Mouse (Mus musculus) small intestine, adult 2 months (tissue): ENCODE data around the gene Mrvi1. TPM values are rescaled to one million over a fixed set of nuclear protein-coding genes. Genes with fewer than 3 reads are reported as not detected.

ENCODE experiments used
- H3K27ac ChIP-seq: fragments of 200-500 bp; 2 replicates; pipeline ENCODE4 v1.5.1; 2012; ENCODE audit warnings: low read depth, low read length, control low read depth, inconsistent platforms; ENCODE audit not compliant: insufficient read depth
- H3K27me3 ChIP-seq: fragments of 200-500 bp; 2 replicates; pipeline ENCODE4 v1.6.1; 2012; ENCODE audit warnings: mild to moderate bottlenecking, moderate library complexity, low read length, inconsistent platforms; ENCODE audit not compliant: control insufficient read depth, insufficient read depth
- H3K36me3 ChIP-seq: fragments of 200-500 bp; 2 replicates; pipeline ENCODE4 v1.6.1; 2012; ENCODE audit warnings: mild to moderate bottlenecking, low read length, control low read depth, inconsistent platforms; ENCODE audit not compliant: control insufficient read depth, insufficient read depth
- H3K4me1 ChIP-seq: fragments of 200-500 bp; 2 replicates; pipeline ENCODE4 v1.6.1; 2012; ENCODE audit warnings: low read length, inconsistent platforms, mixed read lengths; ENCODE audit not compliant: control insufficient read depth, insufficient read depth, insufficient read length
- H3K4me3 ChIP-seq: fragments of 200-500 bp; 2 replicates; pipeline ENCODE4 v1.5.1; 2012; ENCODE audit warnings: low read depth, mild to moderate bottlenecking, control low read depth, inconsistent platforms, low read length, moderate library complexity
- CTCF ChIP-seq: fragments of 200-500 bp; IDR thresholded peaks from 2 replicates; pipeline ENCODE4 v1.5.1; 2012; ENCODE audit warnings: low read depth, mild to moderate bottlenecking, control low read depth, inconsistent platforms, low read length, moderate library complexity, mixed read lengths; ENCODE audit not compliant: insufficient replicate concordance, insufficient read length; ENCODE audit errors: extremely low read depth
- POLR2A ChIP-seq: fragments of 200-500 bp; IDR thresholded peaks from 2 replicates; pipeline ENCODE4 v1.6.1; 2012; ENCODE audit warnings: low read depth, mild to moderate bottlenecking, control low read depth, inconsistent platforms, low read length, moderate library complexity
- WGBS: fragments of 180-500 bp; shearing (Covaris S2); methylation state at CpG from one replicate; pipeline ENCODE4 v1.1.7; 2018; 5-methylcytosine and 5-hydroxymethylcytosine counted together
- polyA plus RNA-seq: library from polyadenylated mRNA; depleted of rRNA; stranded (reverse); fragments of >200 nt; gene quantifications from 2 replicates; pipeline ENCODE4 v1.2.3, GENCODE M21; 2012

The Mrvi1 gene
- polyA plus RNA-seq, 1 experiment: 14.8 TPM

GRCm38 (mm10) chr7:110919721-110920120 is 62.5 kb downstream of the Mrvi1 start:
- no peaks in the 10 kb centered on the region for H3K27me3 ChIP-seq
- 35% methylated on average over 3 of the region's 3 CpGs for WGBS
- no peak overlapping the region for H3K4me3 ChIP-seq
- H3K4me1 ChIP-seq: peaks cover 25% of the 10 kb centered on the region
- H3K27ac ChIP-seq: no peak overlapping the region
- TF ChIP-seq CTCF (no peak), POLR2A (no peak)
- H3K36me3 ChIP-seq: no peaks in the 10 kb centered on the region

DNA sequence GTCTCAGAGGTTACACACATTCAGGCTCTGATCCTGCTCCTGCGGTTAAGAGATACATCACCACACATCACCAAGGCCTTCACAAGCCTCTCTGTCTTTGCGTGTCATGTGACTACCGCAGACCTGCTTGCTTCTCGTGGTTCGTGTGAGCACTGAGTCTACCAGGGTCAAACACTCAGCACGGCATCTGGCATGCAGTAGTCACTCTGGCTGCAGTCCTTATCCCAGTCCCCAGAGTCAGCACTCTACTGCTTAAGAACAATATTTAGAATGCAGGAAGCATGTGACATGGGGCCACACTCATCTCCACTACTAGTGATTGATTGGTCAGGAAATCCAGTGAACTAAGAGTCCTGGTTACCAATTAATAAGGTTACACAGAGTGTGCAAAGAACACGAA is 66.3 kb downstream of the Mrvi1 start:
- TF ChIP-seq POLR2A: no peak
- no peak for TF ChIP-seq CTCF
- Histone ChIP-seq H3K4me3 (no peak overlapping the region), H3K4me1 (peaks cover 11% of the 10 kb centered on the region; the same call in 1 of the 2 replicates), H3K27me3 (no peaks in the 10 kb centered on the region), H3K27ac (no peak overlapping the region), H3K36me3 (no peaks in the 10 kb centered on the region)
- WGBS: 55% methylated on average over 7 of the region's 7 CpGs

GRCm38 (mm10) chr7:110914531-110914930 is 67.7 kb downstream of the Mrvi1 start:
- no peaks in the 10 kb centered on the region for H3K27me3 ChIP-seq
- H3K36me3 ChIP-seq: no peaks in the 10 kb centered on the region
- 35% methylated on average over 3 of the region's 3 CpGs for WGBS
- H3K4me3 ChIP-seq: no peak overlapping the region
- TF ChIP-seq CTCF (no peak), POLR2A (no peak)
- no peak overlapping the region for H3K27ac ChIP-seq
- H3K4me1 ChIP-seq: peaks cover 2% of the 10 kb centered on the region; the same call in 1 of the 2 replicates

DNA sequence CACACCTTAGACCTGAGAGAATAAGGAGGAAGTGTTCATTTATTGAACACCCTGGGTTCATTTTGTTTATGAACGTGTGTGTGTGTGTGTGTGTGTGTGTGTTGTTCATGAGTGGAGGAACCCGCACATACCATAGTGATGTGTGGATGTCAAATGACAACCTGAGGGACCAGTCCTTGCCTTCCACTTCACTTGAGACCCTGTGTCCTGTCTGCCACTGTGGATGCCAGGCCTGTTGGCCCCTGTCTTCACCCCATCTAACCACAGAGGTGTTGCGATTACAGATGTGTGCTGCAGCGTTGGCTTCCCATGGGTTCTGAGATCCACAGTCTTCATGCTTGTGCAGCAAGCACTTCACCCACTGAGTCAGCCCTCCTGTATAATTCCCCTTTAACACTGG is 68.5 kb downstream of the Mrvi1 start:
- Histone ChIP-seq H3K4me1 (peaks cover 2% of the 10 kb centered on the region; the same call in 1 of the 2 replicates), H3K27ac (no peak overlapping the region), H3K36me3 (no peaks in the 10 kb centered on the region), H3K27me3 (no peaks in the 10 kb centered on the region), H3K4me3 (no peak overlapping the region)
- TF ChIP-seq POLR2A (no peak), CTCF (no peak)
- WGBS: 96% methylated on average over 4 of the region's 4 CpGs

DNA sequence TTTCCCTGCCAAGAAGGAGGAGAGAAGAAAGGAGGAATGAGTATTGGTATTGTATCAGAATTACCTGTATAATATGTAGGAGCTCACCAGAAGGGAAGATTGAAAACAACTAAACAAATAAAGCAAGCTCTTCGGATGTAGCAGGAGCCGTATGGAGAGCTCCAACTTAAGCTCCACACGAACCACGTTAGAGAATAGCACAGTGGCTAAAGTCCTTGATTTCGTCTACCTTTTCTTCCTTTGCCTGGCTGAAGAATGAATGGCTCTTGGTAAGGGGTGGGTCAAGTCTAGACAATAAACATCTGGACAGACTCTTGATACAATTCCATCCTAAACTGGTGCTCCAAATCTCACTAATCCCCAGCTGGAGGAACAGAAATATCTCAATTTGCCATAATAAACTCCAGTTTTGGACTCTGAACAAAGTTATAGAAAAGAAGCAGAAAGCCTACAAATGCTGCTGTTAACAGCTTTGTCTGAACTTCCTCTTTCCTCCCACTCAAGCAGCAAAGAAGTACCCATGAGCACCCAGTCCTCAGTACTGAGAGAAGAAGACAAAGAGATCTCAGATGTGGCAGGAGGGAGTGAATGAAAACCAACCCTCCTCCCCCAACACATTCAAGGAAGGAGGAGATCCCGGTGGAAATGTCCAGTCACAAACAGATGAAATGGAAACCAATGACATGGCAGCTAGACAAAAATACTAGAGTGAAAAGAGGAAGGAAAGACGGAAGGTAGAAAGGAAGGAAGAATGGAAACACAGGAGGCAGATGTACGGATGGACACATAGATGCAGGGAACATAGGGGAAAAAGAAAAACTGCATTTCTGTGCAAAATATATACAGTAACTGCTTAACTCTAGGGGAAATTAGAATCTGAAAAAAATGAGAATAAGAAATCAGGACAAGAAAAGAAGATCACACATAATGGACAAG is 73.8 kb downstream of the Mrvi1 start:
- TF ChIP-seq POLR2A (no peak), CTCF (no peak)
- 67% methylated on average over 8 of the region's 8 CpGs for WGBS
- no peak overlapping the region for H3K4me3 ChIP-seq
- H3K27me3 ChIP-seq: no peaks in the 10 kb centered on the region
- H3K27ac ChIP-seq: no peak overlapping the region
- no peaks in the 10 kb centered on the region for H3K4me1 ChIP-seq
- no peaks in the 10 kb centered on the region for H3K36me3 ChIP-seq

- no peak overlapping the region for H3K27ac ChIP-seq
- TF ChIP-seq CTCF: no peak
- TF ChIP-seq POLR2A: no peak
- no peaks in the 10 kb centered on the region for H3K36me3 ChIP-seq
- 85% methylated on average over 2 of the region's 2 CpGs for WGBS
- no peak overlapping the region for H3K4me3 ChIP-seq
- H3K27me3 ChIP-seq: no peaks in the 10 kb centered on the region
- no peaks in the 10 kb centered on the region for H3K4me1 ChIP-seq
Measured at GRCm38 (mm10) chr7:110906566-110906965, 75.7 kb downstream of the Mrvi1 start.

DNA sequence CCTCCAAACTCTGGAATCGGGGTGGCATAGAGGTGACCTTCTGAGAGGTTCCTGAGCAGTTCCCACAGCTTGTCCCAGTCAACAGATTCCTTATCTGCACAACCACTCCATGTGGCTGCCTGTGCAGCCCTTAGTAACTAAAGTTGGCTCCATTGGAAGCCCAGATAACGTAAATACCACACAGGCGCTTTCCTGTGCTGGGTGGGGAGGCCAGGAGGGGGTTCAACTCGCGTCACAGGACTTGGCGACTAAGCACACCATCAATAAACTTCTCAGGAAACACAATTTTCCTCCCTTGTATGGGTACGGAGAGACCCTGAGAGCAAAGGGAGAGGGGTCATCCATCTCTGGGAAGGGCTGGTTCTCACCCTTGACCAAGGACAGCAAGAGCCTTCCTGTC is 79.0 kb downstream of the Mrvi1 start:
- Histone ChIP-seq H3K4me1 (no peaks in the 10 kb centered on the region), H3K36me3 (no peaks in the 10 kb centered on the region), H3K27ac (no peak overlapping the region), H3K27me3 (no peaks in the 10 kb centered on the region), H3K4me3 (no peak overlapping the region)
- 75% methylated on average over 7 of the region's 7 CpGs for WGBS
- TF ChIP-seq CTCF (no peak), POLR2A (no peak)
